Mouse (Mus musculus) retina, adult 2 months (tissue): ENCODE data around the gene Cd300lb.

Source experiments
- DNase-seq: peaks from one replicate; pipeline ENCODE4 v3.0.0-alpha.2; 2012; ENCODE audit warnings: low read depth, low spot score

Gene Cd300lb

DNA sequence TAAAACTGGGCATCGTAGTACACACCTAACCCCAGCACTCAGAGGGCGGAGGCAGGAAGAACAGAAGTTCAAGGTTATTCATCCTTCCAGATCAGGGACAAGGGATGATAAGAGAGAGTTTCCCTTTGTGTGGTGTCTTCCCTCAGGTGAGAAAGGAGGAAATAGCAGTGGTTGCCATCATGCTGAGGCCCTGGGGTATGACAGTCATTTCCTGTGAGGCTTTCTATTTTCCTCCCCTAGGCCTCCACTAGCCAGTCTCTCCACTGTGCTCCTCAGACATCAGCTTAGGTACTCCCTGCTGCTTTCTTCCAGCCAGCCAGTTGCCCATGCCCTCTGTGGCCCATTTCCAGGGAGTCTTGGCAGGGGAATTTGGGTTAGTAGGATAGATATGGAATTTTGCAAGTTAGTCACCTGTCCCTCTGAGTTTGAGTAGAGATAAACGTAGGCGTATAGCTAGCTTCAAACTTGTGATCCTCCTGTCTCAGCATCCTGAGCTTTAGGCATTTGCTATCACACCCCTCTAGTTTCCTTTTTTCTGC lies 50.9 kb downstream of the Cd300lb start:
- no peak for DNase-seq

DNA sequence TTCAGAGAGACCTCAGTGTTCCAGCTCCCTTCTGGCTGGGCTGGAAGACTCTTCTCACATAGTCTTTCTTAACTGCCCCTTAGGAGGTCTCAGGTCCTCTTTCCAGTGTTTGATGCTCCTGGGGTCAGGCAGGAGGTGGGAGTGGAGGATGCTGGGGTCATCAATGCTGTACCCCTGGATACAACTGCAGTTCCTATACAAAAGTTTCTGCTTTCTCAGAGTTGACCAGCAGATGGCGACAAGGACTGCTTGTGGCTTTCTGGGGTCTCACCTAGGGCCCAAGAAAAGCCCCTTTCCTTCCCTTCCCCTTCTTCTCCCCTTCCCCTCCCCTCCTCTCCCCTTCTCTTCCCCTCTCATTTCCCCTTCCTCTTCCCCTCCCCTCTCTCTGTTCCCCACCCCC lies 53.6 kb downstream of the Cd300lb start:
- no peak for DNase-seq

- no peak for DNase-seq
Measured at GRCm38 (mm10) chr11:114880185-114880584, 54.0 kb downstream of the Cd300lb start.

GRCm38 (mm10) chr11:114879666-114880065 lies 54.5 kb downstream of the Cd300lb start:
- DNase-seq: no peak

- DNase-seq: no peak
Measured at GRCm38 (mm10) chr11:114877145-114877544, 57.0 kb downstream of the Cd300lb start.

- no peak for DNase-seq
Measured at GRCm38 (mm10) chr11:114876621-114877020, 57.6 kb downstream of the Cd300lb start.

DNA sequence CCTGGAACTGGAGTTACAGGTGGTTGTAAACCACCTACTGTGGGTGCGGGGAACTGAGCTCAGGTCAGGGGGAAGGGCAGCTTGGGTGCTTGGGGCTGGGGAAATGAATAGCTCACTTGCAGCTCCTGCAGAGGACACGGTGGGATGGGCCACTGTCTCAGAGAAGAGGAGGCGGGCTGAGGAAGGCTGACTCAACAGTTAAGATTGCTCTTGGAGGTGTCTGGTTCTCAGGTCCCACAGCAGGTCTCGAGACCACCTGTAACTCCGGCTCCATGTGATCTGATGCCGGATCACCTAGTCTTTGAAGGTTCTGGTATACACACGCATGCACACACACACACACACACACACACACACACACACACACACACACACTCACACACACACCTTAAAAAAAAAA lies 58.0 kb downstream of the Cd300lb start:
- no peak for DNase-seq

DNA sequence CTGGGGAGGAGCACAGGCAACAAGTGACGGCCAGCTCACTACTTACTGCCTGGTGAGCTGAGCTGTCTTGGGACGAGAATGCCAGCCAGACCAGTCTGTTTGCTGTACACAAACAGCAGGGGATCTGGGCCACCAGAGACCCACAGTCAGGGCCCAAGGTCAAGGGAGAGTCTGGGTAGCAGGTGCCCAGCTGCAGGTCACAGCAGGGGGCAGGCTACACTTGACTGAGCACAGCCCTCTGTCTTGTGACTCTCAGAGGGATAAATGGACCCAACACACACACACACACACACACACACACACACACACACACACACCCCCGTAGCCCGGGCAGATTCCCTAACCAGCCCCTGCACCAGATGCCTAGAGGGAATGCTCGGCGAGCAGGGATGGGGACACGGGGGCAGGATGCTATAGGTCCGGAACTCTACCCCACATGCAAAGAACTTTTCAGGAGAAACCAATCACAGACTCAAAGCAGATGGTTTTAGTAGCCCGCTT lies 58.8 kb downstream of the Cd300lb start:
- no peak for DNase-seq

- DNase-seq: no peak
Measured at GRCm38 (mm10) chr11:114874226-114875145, 59.7 kb downstream of the Cd300lb start.

DNA sequence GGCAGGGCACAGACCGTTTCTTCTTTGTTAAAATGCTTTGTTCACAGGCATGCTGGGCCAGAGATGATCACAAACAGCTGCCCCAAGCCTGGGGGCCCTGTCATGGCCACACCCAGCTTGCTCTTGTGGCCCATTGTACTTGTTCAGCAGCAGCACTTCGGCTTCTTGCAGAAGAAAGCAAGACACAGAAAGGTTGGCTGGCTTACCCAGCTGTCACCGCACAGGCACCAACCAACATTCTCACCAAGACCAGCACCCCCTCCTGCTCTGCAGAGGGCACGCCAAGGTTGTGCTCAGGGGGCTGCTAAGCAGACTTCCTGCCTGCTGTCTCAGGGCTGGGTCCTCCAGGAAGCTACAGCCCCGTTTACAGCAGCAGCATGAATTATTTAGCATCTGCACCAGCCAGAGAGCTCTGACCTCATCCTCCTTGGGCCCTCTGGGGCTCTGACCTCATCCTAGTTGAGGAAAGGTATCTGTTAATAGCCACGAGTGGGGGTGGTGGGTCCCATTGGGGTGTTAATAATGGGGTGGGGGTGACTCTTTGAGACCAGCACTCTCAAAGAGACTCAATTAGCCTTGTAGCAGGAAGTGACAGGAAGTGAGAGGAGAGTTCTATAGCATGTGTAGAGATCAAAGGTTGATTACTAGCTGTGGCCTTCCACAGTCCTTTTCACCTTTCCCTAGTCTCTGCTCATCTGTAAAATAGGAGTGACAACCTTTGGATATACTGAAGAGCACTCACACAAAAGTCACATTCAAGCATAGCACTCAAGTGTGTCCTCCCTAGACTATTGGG lies 61.0 kb downstream of the Cd300lb start:
- DNase-seq: no peak
